Mouse (Mus musculus): ENCODE results near the gene Arrb1. TPM values are rescaled to one million over a fixed set of nuclear protein-coding genes. Genes with fewer than 3 reads are reported as not detected.

Arrb1 gene
- polyA plus RNA-seq, 1 experiment from 2014 or later = 6.6 TPM

GRCm38 (mm10) chr7:99592669-99593068 is 57.4 kb downstream of the Arrb1 start:
- Histone ChIP-seq H3K4me2 (ENCODE audit: low read length) (no peak overlapping the region), H3K27me3 (ENCODE audit: insufficient read depth, low read length) (no peaks in the 10 kb centered on the region), H3K4me1 (replicated peaks; ENCODE audit: insufficient read depth, low read length) (no peaks in the 10 kb centered on the region), H3K4me3 (replicated peaks; ENCODE audit: low read depth, low read length) (no peak overlapping the region), H3K9me3 (replicated peaks; ENCODE audit: low read length) (no peaks in the 10 kb centered on the region), H3K9ac (ENCODE audit: low read depth, low read length) (no peak overlapping the region), H3K36me3 (ENCODE audit: insufficient read depth, low read length) (peaks cover 25% of the 10 kb centered on the region; the same call in 1 of the 2 replicates), H3K27ac (no peak overlapping the region)
- 98% methylated on average over 3 of the region's 3 CpGs for WGBS
- no peak for TF ChIP-seq CTCF (IDR thresholded peaks at IDR 0.05; ENCODE audit: low read depth)
- DNase-seq (ENCODE audit: low spot score) = no peak
- no peak for ATAC-seq (replicated peaks; ENCODE audit: low FRiP score, low read depth)

GRCm38 (mm10) chr7:99593868-99594803 is 58.9 kb downstream of the Arrb1 start:
- Histone ChIP-seq H3K4me3 (replicated peaks; ENCODE audit: low read depth, low read length) (no peak overlapping the region), H3K4me2 (ENCODE audit: low read length) (no peak overlapping the region), H3K9ac (ENCODE audit: low read depth, low read length) (no peak overlapping the region), H3K27ac (no peak overlapping the region), H3K36me3 (ENCODE audit: insufficient read depth, low read length) (peaks cover 25% of the 10 kb centered on the region; the same call in 1 of the 2 replicates), H3K4me1 (replicated peaks; ENCODE audit: insufficient read depth, low read length) (no peaks in the 10 kb centered on the region), H3K9me3 (replicated peaks; ENCODE audit: low read length) (no peaks in the 10 kb centered on the region), H3K27me3 (ENCODE audit: insufficient read depth, low read length) (no peaks in the 10 kb centered on the region)
- DNase-seq (ENCODE audit: low spot score) (no peak), ATAC-seq (replicated peaks; ENCODE audit: low FRiP score, low read depth) (no peak)
- no peak for TF ChIP-seq CTCF (IDR thresholded peaks at IDR 0.05; ENCODE audit: low read depth)
- WGBS = 86% methylated on average over 15 of the region's 15 CpGs

GRCm38 (mm10) chr7:99598722-99599121 is 63.5 kb downstream of the Arrb1 start:
- no peak for ATAC-seq (replicated peaks; ENCODE audit: low FRiP score, low read depth)
- H3K9me3 ChIP-seq (replicated peaks; ENCODE audit: low read length) = no peaks in the 10 kb centered on the region
- H3K4me3 ChIP-seq (replicated peaks; ENCODE audit: low read depth, low read length) = no peak overlapping the region
- WGBS = 78% methylated on average over 4 of the region's 4 CpGs
- peaks cover 9% of the 10 kb centered on the region for H3K36me3 ChIP-seq (ENCODE audit: insufficient read depth, low read length)
- H3K27ac ChIP-seq = no peak overlapping the region
- no peak overlapping the region for H3K9ac ChIP-seq (ENCODE audit: low read depth, low read length)
- DNase-seq (ENCODE audit: low spot score) = no peak
- H3K27me3 ChIP-seq (ENCODE audit: insufficient read depth, low read length) = no peaks in the 10 kb centered on the region
- peak; percentile 44; the same call in 1 of the 2 replicates for TF ChIP-seq CTCF (IDR thresholded peaks at IDR 0.05; ENCODE audit: low read depth)
- H3K4me2 ChIP-seq (ENCODE audit: low read length) = no peak overlapping the region
- H3K4me1 ChIP-seq (replicated peaks; ENCODE audit: insufficient read depth, low read length) = no peaks in the 10 kb centered on the region

DNA sequence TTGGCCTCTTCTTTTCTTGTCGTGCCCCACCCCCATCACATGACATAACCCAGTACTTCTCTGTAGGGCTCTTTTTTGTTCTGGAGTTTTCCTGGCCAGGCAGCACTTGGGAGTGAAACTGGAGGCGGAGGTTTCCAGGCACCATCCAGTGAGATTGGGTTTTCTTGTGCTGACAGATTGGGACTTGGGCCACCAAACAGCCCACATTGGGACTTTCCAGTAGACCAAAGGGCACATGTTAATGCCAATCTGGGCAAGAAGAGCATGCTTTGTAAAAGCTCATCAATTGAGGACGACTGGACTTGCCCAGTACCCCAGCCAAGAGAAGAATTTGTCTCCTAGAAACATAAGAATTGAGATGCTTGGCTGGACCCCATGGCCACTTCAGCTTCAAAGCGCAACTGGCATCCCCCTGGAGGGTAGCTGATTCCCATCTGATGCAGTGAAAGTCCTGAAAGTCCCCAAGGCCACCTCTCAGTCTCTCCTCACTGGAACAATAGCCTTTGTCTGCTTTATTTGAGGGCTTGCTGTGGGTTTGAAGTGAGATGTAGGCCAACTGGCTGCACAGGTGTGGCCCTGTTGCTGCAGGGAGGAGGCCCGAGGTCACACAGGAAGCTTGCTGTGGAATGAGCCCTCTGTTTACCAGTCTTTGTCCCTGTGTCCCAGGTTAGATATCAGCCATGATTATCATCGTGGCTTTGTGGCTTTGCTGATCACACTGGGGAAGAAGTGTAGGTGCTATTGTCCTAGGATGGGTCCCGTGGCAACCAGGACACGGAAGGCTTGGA is 68.8 kb downstream of the Arrb1 start:
- H3K4me1 ChIP-seq (replicated peaks; ENCODE audit: insufficient read depth, low read length) = no peaks in the 10 kb centered on the region
- WGBS = 88% methylated on average over 8 of the region's 8 CpGs
- no peak overlapping the region for H3K27ac ChIP-seq
- no peaks in the 10 kb centered on the region for H3K27me3 ChIP-seq (ENCODE audit: insufficient read depth, low read length)
- no peak overlapping the region for H3K4me3 ChIP-seq (replicated peaks; ENCODE audit: low read depth, low read length)
- H3K36me3 ChIP-seq (ENCODE audit: insufficient read depth, low read length) = peaks cover 2% of the 10 kb centered on the region; the same call in 1 of the 2 replicates
- no peak overlapping the region for H3K9ac ChIP-seq (ENCODE audit: low read depth, low read length)
- no peak for TF ChIP-seq CTCF (IDR thresholded peaks at IDR 0.05; ENCODE audit: low read depth)
- ATAC-seq (replicated peaks; ENCODE audit: low FRiP score, low read depth) (no peak), DNase-seq (ENCODE audit: low spot score) (no peak)
- no peak overlapping the region for H3K4me2 ChIP-seq (ENCODE audit: low read length)
- H3K9me3 ChIP-seq (replicated peaks; ENCODE audit: low read length) = no peaks in the 10 kb centered on the region

GRCm38 (mm10) chr7:99605058-99605457 is 69.8 kb downstream of the Arrb1 start:
- TF ChIP-seq CTCF (IDR thresholded peaks at IDR 0.05; ENCODE audit: low read depth) = no peak
- H3K4me3 ChIP-seq (replicated peaks; ENCODE audit: low read depth, low read length) = no peak overlapping the region
- no peaks in the 10 kb centered on the region for H3K27me3 ChIP-seq (ENCODE audit: insufficient read depth, low read length)
- no peak for ATAC-seq (replicated peaks; ENCODE audit: low FRiP score, low read depth)
- H3K9ac ChIP-seq (ENCODE audit: low read depth, low read length) = no peak overlapping the region
- H3K27ac ChIP-seq = no peak overlapping the region
- DNase-seq (ENCODE audit: low spot score) = no peak
- no peaks in the 10 kb centered on the region for H3K4me1 ChIP-seq (replicated peaks; ENCODE audit: insufficient read depth, low read length)
- H3K36me3 ChIP-seq (ENCODE audit: insufficient read depth, low read length) = peaks cover 2% of the 10 kb centered on the region; the same call in 1 of the 2 replicates
- no peaks in the 10 kb centered on the region for H3K9me3 ChIP-seq (replicated peaks; ENCODE audit: low read length)
- 81% methylated on average over 2 of the region's 2 CpGs for WGBS
- no peak overlapping the region for H3K4me2 ChIP-seq (ENCODE audit: low read length)

- TF ChIP-seq CTCF (IDR thresholded peaks at IDR 0.05; ENCODE audit: low read depth) = no peak
- no peaks in the 10 kb centered on the region for H3K4me1 ChIP-seq (replicated peaks; ENCODE audit: insufficient read depth, low read length)
- ATAC-seq (replicated peaks; ENCODE audit: low FRiP score, low read depth) (no peak), DNase-seq (ENCODE audit: low spot score) (no peak)
- H3K27ac ChIP-seq = no peak overlapping the region
- H3K9ac ChIP-seq (ENCODE audit: low read depth, low read length) = no peak overlapping the region
- H3K4me2 ChIP-seq (ENCODE audit: low read length) = no peak overlapping the region
- H3K4me3 ChIP-seq (replicated peaks; ENCODE audit: low read depth, low read length) = no peak overlapping the region
- no peaks in the 10 kb centered on the region for H3K36me3 ChIP-seq (ENCODE audit: insufficient read depth, low read length)
- H3K27me3 ChIP-seq (ENCODE audit: insufficient read depth, low read length) = no peaks in the 10 kb centered on the region
- WGBS = 67% methylated on average over 11 of the region's 11 CpGs
- H3K9me3 ChIP-seq (replicated peaks; ENCODE audit: low read length) = no peaks in the 10 kb centered on the region
These were observed 71.0 kb downstream of the Arrb1 start for GRCm38 (mm10) chr7:99606303-99606702.
